Mouse (Mus musculus) neutrophil, adult 65 days (primary cell): Measurements from ENCODE around the gene Mettl27. TPM values are rescaled to one million over a fixed set of nuclear protein-coding genes. Genes with fewer than 3 reads are reported as not detected.

Experiments used
- total RNA-seq: library from RNA; stranded (reverse); gene quantifications from 2 replicates; pipeline ENCODE4 v1.2.4, GENCODE M21; 2023

Mettl27 gene
- 1.6 and 1.8 TPM in 2 replicates for total RNA-seq

GRCm38 (mm10) chr5:134932179-134932902, at the start of gene Mettl27:
Mettl27 (plus strand) TSS chr5:134932368.

GRCm38 (mm10) chr5:134906633-134907032, 25.5 kb upstream of the Mettl27 start, which contains the start of gene Tmem270:
Tmem270 (minus strand) TSS chr5:134906733.

GRCm38 (mm10) chr5:134915311-134915710, 16.9 kb upstream of the Mettl27 start, which contains the start of gene Cldn13:
Cldn13 (minus strand) TSS chr5:134915526.

DNA sequence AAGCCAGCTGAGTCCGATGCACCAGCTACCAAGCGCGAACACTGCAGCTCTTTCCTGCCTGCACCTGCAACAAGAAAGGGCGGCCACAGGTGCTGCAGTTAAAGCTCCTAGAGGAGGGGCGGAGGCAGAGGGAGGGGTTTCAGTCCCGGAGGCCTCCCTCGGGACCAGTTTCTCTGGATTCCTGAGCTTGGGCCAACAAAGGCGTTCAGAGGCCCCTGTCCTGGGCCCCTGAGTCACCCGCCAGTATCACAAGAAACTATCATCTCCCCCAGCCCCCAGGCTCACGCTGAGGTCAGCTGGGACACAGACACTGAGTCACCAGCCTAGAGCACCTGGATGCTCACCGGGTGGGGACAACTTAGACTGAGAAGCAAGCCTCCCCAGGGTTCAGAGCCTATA, 14.7 kb downstream of the Mettl27 start, which contains the start of gene Cldn4:
TSS of gene Cldn4 (minus strand) at position 78 of the 399 bp plus-strand sequence.

GRCm38 (mm10) chr5:134985633-134986297, 53.6 kb downstream of the Mettl27 start, which contains the start of gene Cldn3:
Cldn3 (plus strand) TSS chr5:134986214.

Other genes with a start within 250 kb of the Mettl27 start
- 6.8 and 8.5 TPM in 2 replicates for gene Limk1, start 243.8 kb upstream of the Mettl27 start, total RNA-seq
- gene Eln, start 185.0 kb upstream of the Mettl27 start, total RNA-seq, result not detected in 2 replicates
- gene Tmem270, start 25.6 kb upstream of the Mettl27 start, total RNA-seq, result not detected in 2 replicates
- gene Cldn13, start 16.8 kb upstream of the Mettl27 start, total RNA-seq, result 0.60 and 1.4 TPM in 2 replicates
- not detected in 2 replicates for gene Cldn4, start 14.6 kb downstream of the Mettl27 start, total RNA-seq
- not detected in 2 replicates for gene Cldn3, start 53.8 kb downstream of the Mettl27 start, total RNA-seq
- 16.6 and 19.8 TPM in 2 replicates for gene Abhd11, start 76.8 kb downstream of the Mettl27 start, total RNA-seq
- gene Stx1a, start 91.1 kb downstream of the Mettl27 start, total RNA-seq, result 0.29 TPM in 1 of 2 replicates, not detected in the other
- 14.7 and 16.3 TPM in 2 replicates for gene Dnajc30, start 131.8 kb downstream of the Mettl27 start, total RNA-seq
- gene Bud23, start 132.6 kb downstream of the Mettl27 start, total RNA-seq, result 35.7 and 37.2 TPM in 2 replicates
- gene Vps37d, start 145.9 kb downstream of the Mettl27 start, total RNA-seq, result not detected in 2 replicates
- 0.77 TPM in 1 of 2 replicates, not detected in the other for gene Mlxipl, start 157.5 kb downstream of the Mettl27 start, total RNA-seq
- gene Tbl2, start 217.3 kb downstream of the Mettl27 start, total RNA-seq, result 8.1 and 9.3 TPM in 2 replicates
- 32.0 and 34.6 TPM in 2 replicates for gene Bcl7b, start 235.9 kb downstream of the Mettl27 start, total RNA-seq